Mouse (Mus musculus) lung, adult 2 months (tissue): Measurements from ENCODE around the gene Dpp6.

Source experiments
- CTCF ChIP-seq: fragments of 200-500 bp; IDR thresholded peaks from 2 replicates; pipeline ENCODE4 v1.5.1; 2011; ENCODE audit warnings: mild to moderate bottlenecking, low read length, control low read depth; ENCODE audit not compliant: insufficient read depth
- POLR2A ChIP-seq: fragments of 200-500 bp; IDR thresholded peaks from 2 replicates; pipeline ENCODE4 v1.6.1; 2011; ENCODE audit warnings: low read depth, mild to moderate bottlenecking, control low read depth, low read length, borderline replicate concordance; ENCODE audit errors: extremely low read depth

DNA sequence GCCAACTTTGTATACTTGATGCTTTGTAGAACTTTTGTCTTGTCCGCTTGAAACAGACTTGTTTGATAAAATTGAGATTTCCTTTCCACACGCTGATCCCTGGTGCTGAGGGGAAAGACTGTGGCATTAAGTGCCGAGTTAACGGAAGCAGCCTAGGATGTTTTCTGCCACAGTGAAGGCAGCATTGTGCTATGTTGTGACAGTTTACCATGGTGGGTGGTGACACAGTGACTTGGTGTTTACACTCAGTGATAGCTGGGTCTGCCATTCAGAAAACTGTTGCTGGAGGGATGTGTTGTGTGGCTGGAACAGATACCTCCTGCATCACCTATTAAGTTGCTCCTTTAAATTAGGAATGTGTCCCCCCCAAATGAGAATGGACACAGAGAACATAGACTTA is 71.1 kb downstream of the Dpp6 start:
- TF ChIP-seq CTCF (no peak), POLR2A (no peak)
